Mouse (Mus musculus): ENCODE results near the gene Dennd1a. TPM values are rescaled to one million over a fixed set of nuclear protein-coding genes. Genes with fewer than 3 reads are reported as not detected.

Dennd1a gene
- polyA plus RNA-seq, 1 experiment from 2014 or later = 18.1 TPM

DNA sequence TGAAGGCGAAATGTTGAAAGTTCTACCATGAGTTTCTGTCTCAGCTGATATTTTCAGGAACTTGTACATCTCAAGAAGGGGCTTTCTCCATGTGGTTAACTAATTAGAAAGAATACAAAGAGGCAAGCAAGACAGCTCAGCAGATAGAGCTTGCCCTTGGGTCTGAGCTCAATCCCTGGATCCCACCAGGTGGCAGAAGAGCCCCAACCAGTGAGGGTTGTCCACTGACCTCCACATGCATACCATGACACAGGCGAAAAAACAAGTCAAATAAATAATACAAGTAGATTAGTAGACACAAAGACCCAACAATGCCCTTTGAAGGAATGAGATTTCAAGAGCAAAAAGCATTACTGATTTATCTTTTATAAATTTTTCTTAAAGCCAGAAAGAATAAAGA lies 100.8 kb downstream of the Dennd1a start:
- Histone ChIP-seq H3K9ac (replicated peaks) (no peak overlapping the region), H3K27ac (replicated peaks) (no peak overlapping the region), H3K36me3 (no peaks in the 10 kb centered on the region), H3K4me2 (replicated peaks) (no peak overlapping the region), H3K27me3 (no peaks in the 10 kb centered on the region), H3K9me3 (no peaks in the 10 kb centered on the region), H3K4me3 (no peak overlapping the region), H3K4me1 (no peaks in the 10 kb centered on the region)
- 58% methylated on average over 2 of the region's 2 CpGs for WGBS
- no peak for ATAC-seq (replicated peaks)

DNA sequence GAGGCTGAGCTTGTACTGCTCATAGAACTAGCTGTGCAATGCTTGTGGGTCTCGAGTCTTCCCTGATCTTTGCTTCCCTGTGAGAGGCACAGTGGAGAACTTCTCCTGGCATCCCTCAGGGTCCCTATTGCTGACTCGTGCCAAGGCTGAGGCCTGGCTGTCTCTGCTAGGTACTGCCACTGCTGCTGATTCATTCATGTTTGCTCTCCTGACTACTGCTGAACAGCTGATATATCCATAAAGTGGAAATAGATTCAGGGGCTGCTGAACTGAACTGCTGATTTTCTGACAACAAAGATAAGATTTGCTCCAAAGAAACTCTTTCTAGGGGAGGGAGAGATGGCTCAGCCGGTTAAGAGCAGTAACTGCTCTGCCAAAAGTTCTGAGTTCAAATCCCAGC lies 102.2 kb downstream of the Dennd1a start:
- ATAC-seq (replicated peaks) = no peak
- Histone ChIP-seq H3K4me1 (no peaks in the 10 kb centered on the region), H3K4me2 (replicated peaks) (no peak overlapping the region), H3K27ac (replicated peaks) (no peak overlapping the region), H3K27me3 (no peaks in the 10 kb centered on the region), H3K9me3 (no peaks in the 10 kb centered on the region), H3K4me3 (no peak overlapping the region), H3K9ac (replicated peaks) (no peak overlapping the region), H3K36me3 (no peaks in the 10 kb centered on the region)
- WGBS = 78% methylated on average over 3 of the region's 3 CpGs

DNA sequence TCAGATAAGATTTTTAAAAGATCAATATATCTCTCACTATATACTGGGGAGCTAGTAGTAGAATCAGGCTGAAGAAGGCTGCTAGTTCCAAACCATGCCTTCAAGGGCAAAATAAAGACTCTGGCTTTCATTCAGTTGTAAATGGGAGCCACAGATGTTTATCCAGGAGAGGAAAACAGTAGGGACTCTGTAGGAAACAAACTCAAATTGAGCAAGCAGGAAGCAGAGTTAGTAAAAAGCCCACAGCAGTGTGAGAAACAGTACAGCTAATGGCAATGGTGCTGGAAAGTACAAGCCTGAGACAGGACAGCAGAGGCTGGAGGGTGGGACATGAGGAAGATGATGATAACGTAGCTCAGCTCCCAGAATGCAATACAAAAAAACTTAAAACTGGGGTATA lies 103.3 kb downstream of the Dennd1a start:
- Histone ChIP-seq H3K9ac (replicated peaks) (no peak overlapping the region), H3K9me3 (no peaks in the 10 kb centered on the region), H3K36me3 (no peaks in the 10 kb centered on the region), H3K27me3 (no peaks in the 10 kb centered on the region), H3K27ac (replicated peaks) (no peak overlapping the region), H3K4me2 (replicated peaks) (no peak overlapping the region), H3K4me1 (no peaks in the 10 kb centered on the region), H3K4me3 (no peak overlapping the region)
- no peak for ATAC-seq (replicated peaks)
- 74% methylated on average over 1 of the region's 1 CpGs for WGBS

DNA sequence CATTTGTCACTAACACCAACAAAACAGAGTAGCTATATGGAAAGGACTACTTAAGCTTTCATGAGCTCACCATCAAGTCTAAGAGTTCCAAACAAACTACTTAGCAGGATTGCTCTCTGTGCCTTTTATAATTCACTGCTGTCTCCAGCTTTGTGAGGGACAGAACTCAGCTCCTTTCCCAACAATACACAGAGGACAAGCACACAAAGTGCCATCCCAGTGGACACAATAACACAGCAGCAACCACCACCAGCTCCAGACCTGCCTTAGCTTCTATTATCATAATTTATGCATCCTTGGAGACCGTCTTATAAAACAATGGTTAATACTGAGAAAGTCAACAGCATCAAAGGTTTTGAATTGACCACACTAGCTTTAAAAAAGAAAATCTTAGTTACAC lies 104.9 kb downstream of the Dennd1a start:
- no peaks in the 10 kb centered on the region for H3K4me1 ChIP-seq
- no peaks in the 10 kb centered on the region for H3K27me3 ChIP-seq
- ATAC-seq (replicated peaks) = no peak
- H3K9ac ChIP-seq (replicated peaks) = no peak overlapping the region
- 29% methylated on average over 1 of the region's 1 CpGs for WGBS
- H3K4me3 ChIP-seq = no peak overlapping the region
- H3K4me2 ChIP-seq (replicated peaks) = no peak overlapping the region
- no peaks in the 10 kb centered on the region for H3K9me3 ChIP-seq
- H3K27ac ChIP-seq (replicated peaks) = no peak overlapping the region
- H3K36me3 ChIP-seq = no peaks in the 10 kb centered on the region

DNA sequence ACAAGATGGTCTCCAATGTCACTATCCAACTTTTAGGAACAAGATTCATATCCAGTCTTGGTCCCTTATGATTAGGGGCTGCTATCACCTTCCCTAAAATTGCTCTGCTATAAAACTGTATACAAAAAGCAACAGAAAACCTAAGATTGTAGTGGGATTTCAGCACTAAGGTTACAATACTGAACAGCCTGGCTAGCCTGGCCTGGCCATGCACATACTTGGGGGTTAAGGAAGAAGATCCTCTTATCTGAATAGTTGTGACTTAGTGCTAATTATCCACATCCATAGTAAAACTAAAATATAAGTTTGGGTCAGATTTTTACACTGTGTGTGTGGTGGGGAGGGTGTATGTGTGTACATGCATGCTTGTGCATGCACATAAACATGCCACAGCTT lies 109.6 kb downstream of the Dennd1a start:
- no peak overlapping the region for H3K27ac ChIP-seq (replicated peaks)
- no peaks in the 10 kb centered on the region for H3K9me3 ChIP-seq
- H3K36me3 ChIP-seq = no peaks in the 10 kb centered on the region
- no peak for ATAC-seq (replicated peaks)
- H3K4me1 ChIP-seq = no peaks in the 10 kb centered on the region
- H3K27me3 ChIP-seq = no peaks in the 10 kb centered on the region
- H3K9ac ChIP-seq (replicated peaks) = no peak overlapping the region
- H3K4me2 ChIP-seq (replicated peaks) = no peak overlapping the region
- H3K4me3 ChIP-seq = no peak overlapping the region

DNA sequence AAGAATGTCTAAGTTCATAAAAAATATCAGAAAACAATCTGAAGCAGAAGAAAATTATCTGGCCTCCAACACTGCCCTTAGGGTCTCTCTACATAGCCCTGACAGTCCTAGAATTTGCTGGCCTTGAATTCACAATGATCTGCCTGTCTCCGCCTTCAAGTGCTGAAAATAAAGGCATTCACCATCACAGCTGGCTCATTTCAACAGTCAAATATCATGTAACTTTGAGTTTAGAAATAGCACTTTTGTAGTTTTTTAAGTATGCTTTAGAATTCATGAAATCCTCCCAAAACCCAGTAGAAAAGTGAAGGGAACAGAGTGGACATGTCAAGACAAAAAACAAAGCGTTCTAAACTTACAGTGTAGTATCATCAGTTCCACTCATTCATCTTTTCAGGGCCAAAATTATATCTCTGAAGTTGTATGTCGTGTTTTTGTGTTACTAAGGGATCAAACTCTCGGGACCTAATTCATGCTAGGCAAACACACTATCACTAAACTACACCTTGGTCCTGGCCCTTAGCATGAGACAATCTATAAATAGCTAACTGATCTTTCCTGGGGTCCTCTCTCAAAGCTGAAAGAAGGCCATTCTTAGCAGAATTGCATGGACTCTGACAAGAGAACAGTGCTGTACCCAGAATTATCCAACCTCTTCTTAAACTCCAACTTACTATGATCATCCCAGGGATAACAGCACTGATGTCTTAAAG lies 110.2 kb downstream of the Dennd1a start:
- Histone ChIP-seq H3K36me3 (no peaks in the 10 kb centered on the region), H3K27me3 (no peaks in the 10 kb centered on the region), H3K9ac (replicated peaks) (no peak overlapping the region), H3K9me3 (no peaks in the 10 kb centered on the region), H3K4me2 (replicated peaks) (no peak overlapping the region), H3K27ac (replicated peaks) (no peak overlapping the region), H3K4me3 (no peak overlapping the region), H3K4me1 (no peaks in the 10 kb centered on the region)
- 78% methylated on average over 4 of the region's 4 CpGs for WGBS
- no peak for ATAC-seq (replicated peaks)

DNA sequence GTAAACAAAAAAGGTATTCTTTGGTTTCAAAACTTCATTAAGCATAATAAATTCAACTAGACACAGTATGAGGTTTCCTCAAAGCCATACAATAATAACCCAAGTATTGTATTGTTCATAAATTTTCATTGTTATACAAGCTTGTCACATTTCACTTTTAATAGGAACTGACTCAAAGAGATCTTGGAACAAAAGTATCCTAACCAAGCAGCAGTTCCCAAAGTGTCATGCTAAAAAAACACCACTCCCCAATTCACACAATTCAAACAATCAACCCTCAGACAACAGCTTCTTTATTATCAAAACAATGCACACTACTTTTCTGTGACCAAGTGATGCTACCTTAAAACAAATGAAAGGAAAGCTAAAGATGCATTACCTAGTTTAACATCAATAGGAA lies 111.9 kb downstream of the Dennd1a start:
- no peaks in the 10 kb centered on the region for H3K9me3 ChIP-seq
- H3K27me3 ChIP-seq = no peaks in the 10 kb centered on the region
- no peak overlapping the region for H3K4me3 ChIP-seq
- H3K36me3 ChIP-seq = no peaks in the 10 kb centered on the region
- no peak overlapping the region for H3K9ac ChIP-seq (replicated peaks)
- H3K4me1 ChIP-seq = no peaks in the 10 kb centered on the region
- no peak overlapping the region for H3K4me2 ChIP-seq (replicated peaks)
- ATAC-seq (replicated peaks) = no peak
- H3K27ac ChIP-seq (replicated peaks) = no peak overlapping the region

DNA sequence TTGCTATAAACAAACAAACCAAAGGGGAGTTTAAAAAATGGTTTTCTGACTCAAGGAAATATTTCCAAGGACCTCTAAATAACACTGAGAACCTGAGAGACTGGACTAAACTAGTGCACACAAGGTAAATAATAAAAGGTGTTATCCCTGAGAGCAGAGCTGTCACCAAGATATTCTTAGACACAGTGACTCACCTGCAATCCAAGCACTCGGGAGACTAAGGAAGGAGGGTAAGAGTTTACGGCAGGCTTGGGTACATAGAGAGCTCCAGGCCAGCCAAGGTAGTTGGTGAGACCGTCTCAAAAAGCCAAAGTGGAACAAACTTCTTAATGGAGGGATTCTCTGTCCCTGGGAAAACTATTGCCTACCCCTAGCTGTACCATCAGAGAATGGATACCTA lies 118.6 kb downstream of the Dennd1a start:
- no peak for ATAC-seq (replicated peaks)
- no peak overlapping the region for H3K27ac ChIP-seq (replicated peaks)
- H3K4me3 ChIP-seq = no peak overlapping the region
- 95% methylated on average over 3 of the region's 3 CpGs for WGBS
- no peaks in the 10 kb centered on the region for H3K36me3 ChIP-seq
- H3K9me3 ChIP-seq = no peaks in the 10 kb centered on the region
- H3K27me3 ChIP-seq = no peaks in the 10 kb centered on the region
- H3K4me2 ChIP-seq (replicated peaks) = no peak overlapping the region
- H3K4me1 ChIP-seq = no peaks in the 10 kb centered on the region
- H3K9ac ChIP-seq (replicated peaks) = no peak overlapping the region

DNA sequence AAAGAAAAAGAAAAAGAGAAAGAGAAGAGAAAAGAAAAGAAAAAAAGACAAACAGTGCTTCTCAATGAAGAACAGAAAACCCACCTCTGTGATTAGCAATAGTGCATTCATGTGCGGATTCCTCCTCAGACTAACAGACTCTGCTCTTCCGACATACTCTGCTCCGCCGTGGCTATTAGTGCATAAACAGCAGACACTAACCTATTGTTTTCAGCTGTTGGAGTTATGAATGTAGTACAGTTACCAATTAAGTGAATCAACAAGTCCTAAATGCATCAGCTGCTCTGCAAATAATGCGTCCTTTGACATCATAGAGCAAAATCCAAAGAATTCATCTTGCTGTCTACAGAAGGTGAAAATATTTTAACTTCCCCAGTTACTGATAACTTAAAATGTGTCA lies 121.2 kb downstream of the Dennd1a start:
- H3K4me3 ChIP-seq = no peak overlapping the region
- H3K9me3 ChIP-seq = no peaks in the 10 kb centered on the region
- H3K9ac ChIP-seq (replicated peaks) = no peak overlapping the region
- H3K4me2 ChIP-seq (replicated peaks) = no peak overlapping the region
- no peaks in the 10 kb centered on the region for H3K27me3 ChIP-seq
- no peaks in the 10 kb centered on the region for H3K4me1 ChIP-seq
- H3K27ac ChIP-seq (replicated peaks) = no peak overlapping the region
- no peak for ATAC-seq (replicated peaks)
- no peaks in the 10 kb centered on the region for H3K36me3 ChIP-seq
- WGBS = 40% methylated on average over 5 of the region's 5 CpGs

DNA sequence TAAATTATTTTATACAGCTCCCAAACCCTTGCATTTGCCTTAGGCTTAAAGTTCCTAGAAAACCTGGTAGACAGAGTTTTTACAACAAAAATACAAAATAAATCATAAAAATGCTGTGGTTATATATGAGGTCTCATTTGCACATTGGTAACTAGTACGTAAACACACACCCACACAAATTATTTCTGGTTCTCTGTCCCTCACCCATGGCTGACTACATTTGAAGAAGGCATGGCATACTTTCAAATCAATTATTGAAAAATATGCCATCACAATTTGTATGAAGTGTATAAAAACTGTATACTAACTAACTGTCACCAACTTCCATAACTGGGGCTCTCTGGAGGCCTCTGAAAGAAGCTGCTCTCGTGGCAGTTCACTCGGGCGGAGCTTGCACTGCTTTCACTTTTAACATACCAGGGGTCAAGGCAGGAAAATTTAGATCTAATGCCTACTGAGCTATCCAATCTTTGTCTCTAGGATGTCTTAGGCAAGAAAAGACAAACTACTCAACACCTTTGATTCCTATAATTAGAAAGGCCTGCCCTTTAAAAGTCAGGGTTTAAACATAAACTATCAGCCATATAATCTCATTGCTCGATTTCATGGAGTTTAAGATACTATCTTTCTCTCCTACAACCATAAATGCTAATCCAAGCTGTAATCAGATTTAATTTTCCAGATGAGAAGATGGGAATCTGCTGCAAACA lies 122.7 kb downstream of the Dennd1a start:
- no peak overlapping the region for H3K9ac ChIP-seq (replicated peaks)
- H3K36me3 ChIP-seq = no peaks in the 10 kb centered on the region
- no peak overlapping the region for H3K4me3 ChIP-seq
- no peak overlapping the region for H3K4me2 ChIP-seq (replicated peaks)
- no peak overlapping the region for H3K27ac ChIP-seq (replicated peaks)
- WGBS = 63% methylated on average over 5 of the region's 5 CpGs
- H3K27me3 ChIP-seq = no peaks in the 10 kb centered on the region
- H3K9me3 ChIP-seq = no peaks in the 10 kb centered on the region
- H3K4me1 ChIP-seq = no peaks in the 10 kb centered on the region
- ATAC-seq (replicated peaks) = no peak

DNA sequence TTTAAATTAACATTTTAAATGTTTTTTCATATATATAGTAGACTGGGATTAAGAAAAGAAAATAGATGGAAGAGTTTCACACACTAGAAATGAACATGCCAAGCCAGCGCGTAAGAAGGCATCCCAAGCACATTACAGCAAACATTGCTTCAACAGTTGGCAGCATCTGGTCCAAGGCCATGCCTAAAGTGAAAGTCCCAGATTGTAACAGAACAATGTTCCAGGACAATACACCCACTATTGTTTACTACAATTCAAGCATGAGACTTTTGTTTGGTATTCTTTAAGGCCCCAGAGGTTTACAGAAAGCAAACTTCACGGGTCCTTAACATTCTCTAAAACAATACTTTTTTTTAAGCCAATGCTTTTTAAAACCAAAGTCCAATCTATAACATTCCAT lies 124.7 kb downstream of the Dennd1a start:
- H3K4me1 ChIP-seq = no peaks in the 10 kb centered on the region
- 28% methylated on average over 3 of the region's 3 CpGs for WGBS
- H3K27me3 ChIP-seq = no peaks in the 10 kb centered on the region
- no peak overlapping the region for H3K9ac ChIP-seq (replicated peaks)
- no peaks in the 10 kb centered on the region for H3K36me3 ChIP-seq
- no peak overlapping the region for H3K4me2 ChIP-seq (replicated peaks)
- no peak overlapping the region for H3K27ac ChIP-seq (replicated peaks)
- H3K4me3 ChIP-seq = no peak overlapping the region
- ATAC-seq (replicated peaks) = no peak
- H3K9me3 ChIP-seq = no peaks in the 10 kb centered on the region

DNA sequence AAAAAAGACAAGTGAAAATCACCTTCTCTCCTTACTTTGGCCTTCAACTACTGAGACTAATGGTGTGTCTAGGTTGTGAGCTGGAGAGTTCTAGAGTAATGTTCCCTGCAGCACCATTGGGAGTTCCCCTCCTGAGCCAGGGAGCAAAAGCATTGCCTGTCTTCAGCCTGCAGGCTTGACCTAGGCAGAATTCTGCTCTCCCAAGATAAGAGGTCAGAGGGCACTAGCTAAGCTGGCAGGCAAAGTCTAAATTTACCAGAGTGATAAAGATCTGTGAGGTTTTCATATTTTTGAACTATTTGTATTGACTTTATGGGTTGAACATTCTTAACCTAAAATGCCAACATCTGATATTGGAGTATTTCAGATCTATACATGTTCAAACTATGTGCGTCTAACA lies 125.7 kb downstream of the Dennd1a start:
- peaks cover 9% of the 10 kb centered on the region for H3K4me1 ChIP-seq
- no peak overlapping the region for H3K27ac ChIP-seq (replicated peaks)
- ATAC-seq (replicated peaks) = no peak
- no peak overlapping the region for H3K4me2 ChIP-seq (replicated peaks)
- H3K4me3 ChIP-seq = no peak overlapping the region
- H3K36me3 ChIP-seq = no peaks in the 10 kb centered on the region
- H3K9ac ChIP-seq (replicated peaks) = no peak overlapping the region
- no peaks in the 10 kb centered on the region for H3K27me3 ChIP-seq
- no peaks in the 10 kb centered on the region for H3K9me3 ChIP-seq
- WGBS = 77% methylated on average over 1 of the region's 1 CpGs

DNA sequence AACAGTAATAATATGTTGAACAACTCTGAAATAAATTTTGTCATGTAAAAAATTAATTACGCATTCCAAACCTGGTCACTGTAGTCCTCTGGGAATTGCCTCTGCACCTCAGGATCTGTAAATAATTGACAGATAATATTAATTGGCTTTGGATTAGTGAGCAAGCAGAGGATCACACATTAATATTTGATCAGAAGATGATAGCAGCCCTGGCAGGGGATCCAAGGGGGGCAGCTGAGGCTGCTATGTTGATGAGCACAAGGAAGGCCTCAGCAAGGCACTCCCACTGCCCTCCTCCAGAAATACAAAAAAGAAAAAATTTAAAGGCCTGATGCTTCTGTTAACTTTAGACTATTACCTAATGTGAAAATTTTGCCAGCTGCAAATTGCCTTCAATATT lies 127.5 kb downstream of the Dennd1a start:
- ATAC-seq (replicated peaks) = no peak
- Histone ChIP-seq H3K4me1 (peaks cover 14% of the 10 kb centered on the region), H3K9me3 (no peaks in the 10 kb centered on the region), H3K27me3 (no peaks in the 10 kb centered on the region), H3K4me2 (replicated peaks) (no peak overlapping the region), H3K4me3 (no peak overlapping the region), H3K36me3 (no peaks in the 10 kb centered on the region), H3K9ac (replicated peaks) (no peak overlapping the region), H3K27ac (replicated peaks) (no peak overlapping the region)
- 88% methylated on average over 1 of the region's 1 CpGs for WGBS

Data from forebrain, embryonic 15.5 days (tissue).